Comparison of ENCODE assay signal across 27 mouse cellular contexts in genomic region chr2:25338303-25338702, GRCm38 (mm10). TPM values are rescaled to one million over a fixed set of nuclear protein-coding genes. Genes with fewer than 3 reads are reported as not detected.
A peak's percentile ranks its signal among the peaks of the same experiment; 100 is the strongest.
DNase-seq lines count a peak whose midpoint lies in the region; ATAC-seq lines count a peak whose summit lies in the region.
"Had no signal": no experiment of that assay in that cellular context is flagged by ENCODE, and none has a peak within 500 bp of the region (broad histone marks: within the 10 kb centered on the region; RNA-seq: fewer than 3 reads in every experiment).

No protein-coding gene starts in this region.

- peak; percentile 35 for DNase-seq in lung, postnatal 36 days
- no peak for DNase-seq in lung, postnatal 25 days (ENCODE audit: low spot score)
- DNase-seq in kidney, adult 9 months: no peak
- no peak for DNase-seq in gastrocnemius, postnatal 25 days
- no peak for DNase-seq in gastrocnemius, adult 18-20 months (ENCODE audit: low spot score)
- DNase-seq: adrenal gland, adult 2 months; adrenal gland, postnatal 36 days; B cell, adult 2 months; cerebellum, adult 18-20 months; cerebellum, postnatal 10 days; gastrocnemius, postnatal 36 days; heart, postnatal 10 days; kidney, adult 2 months; kidney, postnatal 4 days; layer of hippocampus, adult 9-11 months; liver; lung, postnatal 4 days; right cerebral cortex, postnatal 25 days; spleen, adult 18-20 months; thymus, postnatal 25 days had no signal

- peak; percentile 90 for ATAC-seq in granulocyte monocyte progenitor cell, adult 5-6 weeks (replicated peaks; ENCODE audit: poor library complexity, severe bottlenecking)
- ATAC-seq in monocyte, adult 5-6 weeks (replicated peaks; ENCODE audit: insufficient number of reproducible peaks, low FRiP score, low TSS enrichment, poor library complexity, severe bottlenecking): 0 out of 2 replicates have a peak, but pooled peaks have one; percentile 9
- ATAC-seq: activated CD4-positive, CD25-positive, alpha-beta regulatory T cell, adult 4 months; inflammation-experienced regulatory T-cells, adult 6 months; midbrain, embryonic 15.5 days had no signal

RNA-seq across cellular contexts. Expression of gene Man1b1, which starts 6.2 kb away (rescaled TPM):
- 36.5 and 37.2 TPM in 2 replicates for total RNA-seq in granulocyte monocyte progenitor cell, adult 5-6 weeks (2014; fragmentation: Nextera tagmentation)
- total RNA-seq in granulocyte monocyte progenitor cell, adult 5-6 weeks (2017): 34.1 and 38.6 TPM in 2 replicates
- total RNA-seq in monocyte, adult 5-6 weeks (2017): 31.6 to 66.4 TPM (median 33.3 TPM) in 3 replicates
- total RNA-seq in gastrocnemius, postnatal 25 days (2021): 10 to 100 TPM; 11.9 to 15.4 TPM
- total RNA-seq in gastrocnemius, adult 18-20 months (2021): 10 to 100 TPM; 14.0 to 15.2 TPM

RNA-seq across cellular contexts. Expression of gene Dpp7, which starts 17.9 kb away (rescaled TPM):
- total RNA-seq in granulocyte monocyte progenitor cell, adult 5-6 weeks (2014; fragmentation: Nextera tagmentation): 15.2 and 34.8 TPM in 2 replicates
- total RNA-seq in granulocyte monocyte progenitor cell, adult 5-6 weeks (2017): 11.9 and 16.9 TPM in 2 replicates
- 24.8 to 101 TPM (median 57.4 TPM) in 3 replicates for total RNA-seq in monocyte, adult 5-6 weeks (2017)
- 10 to 100 TPM; 10.1 to 10.4 TPM for total RNA-seq in gastrocnemius, postnatal 25 days (2021)
- 10 to 100 TPM; 15.2 to 17.9 TPM for total RNA-seq in gastrocnemius, adult 18-20 months (2021)

RNA-seq across cellular contexts. Expression of gene Grin1, which starts 19.3 kb away (rescaled TPM):
- total RNA-seq in granulocyte monocyte progenitor cell, adult 5-6 weeks (2014; fragmentation: Nextera tagmentation): not detected in 2 replicates
- not detected in 2 replicates for total RNA-seq in granulocyte monocyte progenitor cell, adult 5-6 weeks (2017)
- 0.49 TPM in 1 of 3 replicates, not detected in the others for total RNA-seq in monocyte, adult 5-6 weeks (2017)
- under 1 TPM in 1 of 2 experiments, not detected in 1; 0.08 TPM for total RNA-seq in gastrocnemius, postnatal 25 days (2021)
- not detected for total RNA-seq in gastrocnemius, adult 18-20 months (2021)
- total RNA-seq: gastrocnemius, postnatal 36 days; heart, postnatal 10 days; neutrophil, adult 5-6 weeks had no signal

RNA-seq across cellular contexts. Expression of gene Uap1l1, which starts 27.2 kb away (rescaled TPM):
- 55.6 and 58.1 TPM in 2 replicates for total RNA-seq in granulocyte monocyte progenitor cell, adult 5-6 weeks (2014; fragmentation: Nextera tagmentation)
- 13.8 and 18.4 TPM in 2 replicates for total RNA-seq in granulocyte monocyte progenitor cell, adult 5-6 weeks (2017)
- 6.6 to 19.5 TPM (median 12.9 TPM) in 3 replicates for total RNA-seq in monocyte, adult 5-6 weeks (2017)
- total RNA-seq in gastrocnemius, postnatal 25 days (2021): 1 to 10 TPM; 2.8 to 4.6 TPM
- total RNA-seq in gastrocnemius, adult 18-20 months (2021): 1 to 10 TPM; 3.8 to 5.7 TPM

RNA-seq across cellular contexts. Expression of gene Sapcd2, which starts 33.8 kb away (rescaled TPM):
- 4.5 and 17.1 TPM in 2 replicates for total RNA-seq in granulocyte monocyte progenitor cell, adult 5-6 weeks (2014; fragmentation: Nextera tagmentation)
- total RNA-seq in granulocyte monocyte progenitor cell, adult 5-6 weeks (2017): 7.8 and 17.3 TPM in 2 replicates
- total RNA-seq in monocyte, adult 5-6 weeks (2017): 4.3 TPM in 1 of 3 replicates, not detected in the others
- under 1 TPM; 0.19 to 0.33 TPM for total RNA-seq in gastrocnemius, postnatal 25 days (2021)
- total RNA-seq in gastrocnemius, adult 18-20 months (2021): not detected
- total RNA-seq: heart, adult 8-10 months; neutrophil, adult 5-6 weeks had no signal
